Mouse (Mus musculus) adipocyte (in vitro differentiated cells): ENCODE data around the gene Mbtd1.
"Not testable (repeated sequence)": the region's sequence is repeated elsewhere in the genome, so short reads cannot be mapped to it uniquely, and the experiment has no call there.

ENCODE experiments used
- DNase-seq: peaks from one replicate; pipeline ENCODE4 v3.0.0-alpha.2; 2016; ENCODE audit warnings: low spot score

Mbtd1 gene

GRCm38 (mm10) chr11:93885572-93886410, at the start of gene Mbtd1, which contains the start of gene Utp18:
Gene Mbtd1 (plus strand): TSS chr11:93885852.
Gene Utp18 (minus strand): TSS chr11:93885766.
- DNase-seq = peak; percentile 97

GRCm38 (mm10) chr11:93847342-93847741, 38.3 kb upstream of the Mbtd1 start:
- DNase-seq = no peak

- DNase-seq = no peak
Observed at GRCm38 (mm10) chr11:93852546-93852945, 33.1 kb upstream of the Mbtd1 start.

- DNase-seq = peak; percentile 83
Observed at GRCm38 (mm10) chr11:93856284-93856955, 29.2 kb upstream of the Mbtd1 start.

- no peak for DNase-seq
Observed at GRCm38 (mm10) chr11:93860540-93861172, 25.0 kb upstream of the Mbtd1 start.

GRCm38 (mm10) chr11:93861193-93861592, 24.5 kb upstream of the Mbtd1 start:
- DNase-seq = no peak

- DNase-seq = no peak
Observed at GRCm38 (mm10) chr11:93862045-93862623, 23.5 kb upstream of the Mbtd1 start.

GRCm38 (mm10) chr11:93862638-93863037, 23.0 kb upstream of the Mbtd1 start:
- no peak for DNase-seq

- no peak for DNase-seq
Observed at GRCm38 (mm10) chr11:93884068-93884467, 1.6 kb upstream of the Mbtd1 start.

- peak; percentile 44 for DNase-seq
Observed at GRCm38 (mm10) chr11:93884901-93885571, 616 bp upstream of the Mbtd1 start.

- DNase-seq = peak; percentile 16
Observed at GRCm38 (mm10) chr11:93886411-93887079, 893 bp downstream of the Mbtd1 start.

- peak; percentile 25 for DNase-seq
Observed at GRCm38 (mm10) chr11:93887080-93887447, 1.4 kb downstream of the Mbtd1 start.

- DNase-seq = no peak
Observed at GRCm38 (mm10) chr11:93897732-93898131, 12.1 kb downstream of the Mbtd1 start.

GRCm38 (mm10) chr11:93906834-93907233, 21.2 kb downstream of the Mbtd1 start:
- DNase-seq = no peak

GRCm38 (mm10) chr11:93907839-93908238, 22.2 kb downstream of the Mbtd1 start:
- DNase-seq = peak; percentile 58

GRCm38 (mm10) chr11:93908829-93909228, 23.2 kb downstream of the Mbtd1 start:
- no peak for DNase-seq

- DNase-seq = no peak
Observed at GRCm38 (mm10) chr11:93911603-93912002, 26.0 kb downstream of the Mbtd1 start.

- not testable (repeated sequence) for DNase-seq
Observed at GRCm38 (mm10) chr11:93915019-93915418, 29.4 kb downstream of the Mbtd1 start.

- DNase-seq = peak; percentile 29
Observed at GRCm38 (mm10) chr11:93929106-93929505, 43.5 kb downstream of the Mbtd1 start.

- no peak for DNase-seq
Observed at GRCm38 (mm10) chr11:93940906-93941305, 55.3 kb downstream of the Mbtd1 start.

GRCm38 (mm10) chr11:93944986-93945385, 59.3 kb downstream of the Mbtd1 start:
- no peak for DNase-seq
